Mouse (Mus musculus) G1E (cell line): ENCODE results near the gene Rom1.

ENCODE experiments used
- CTCF ChIP-seq: IDR thresholded peaks from 2 replicates; pipeline ENCODE4 v1.5.1; 2012; ENCODE audit warnings: low read depth, low read length, inconsistent platforms, mixed read lengths
- GATA1 ChIP-seq: IDR thresholded peaks from 2 replicates; pipeline ENCODE4 v1.6.1; 2012; ENCODE audit warnings: borderline replicate concordance, low read length, inconsistent platforms, mixed read lengths
- GATA2 ChIP-seq: IDR thresholded peaks from 2 replicates; pipeline ENCODE4 v1.6.1; 2012; ENCODE audit warnings: low read depth, low read length, inconsistent platforms, borderline replicate concordance
- TAL1 ChIP-seq: conservative IDR thresholded peaks from 2 replicates; pipeline ENCODE4 v1.6.1; 2012; ENCODE audit warnings: low read depth, low read length, inconsistent platforms, mixed read lengths

DNA sequence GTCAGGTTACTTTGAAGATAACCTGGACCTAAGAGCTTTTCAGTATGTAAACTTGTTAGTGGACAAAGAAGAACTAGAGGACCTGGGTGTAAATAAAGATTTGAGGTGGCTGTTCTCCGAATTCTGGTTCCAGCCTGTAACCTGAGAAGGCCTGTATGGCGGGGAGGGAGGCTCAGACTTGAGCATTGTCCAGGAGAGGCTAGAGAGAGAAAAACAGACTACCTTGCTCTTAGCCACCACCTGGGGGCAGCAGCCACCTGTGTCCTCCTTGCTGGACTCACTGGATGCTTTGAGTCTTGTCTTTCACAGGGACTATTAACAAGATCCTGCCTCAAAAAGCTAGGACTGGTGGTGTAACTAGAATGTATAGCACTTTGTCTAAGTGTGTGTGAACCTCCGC lies 47.4 kb upstream of the Rom1 start:
- peak; percentile 47; the same call in 1 of the 2 replicates for TF ChIP-seq CTCF
- TF ChIP-seq GATA2 = no peak
- no peak for TF ChIP-seq GATA1
- no peak for TF ChIP-seq TAL1
